Mouse (Mus musculus): ENCODE measurements around the gene Avpi1. TPM values are rescaled to one million over a fixed set of nuclear protein-coding genes. Genes with fewer than 3 reads are reported as not detected.
A peak's percentile ranks its signal among the peaks of the same experiment; 100 is the strongest.

The Avpi1 gene
- polyA plus RNA-seq, 1 experiment: 44.7 TPM

- Histone ChIP-seq H3K27me3 (ENCODE audit: control insufficient read depth, insufficient read depth, low read length, poor library complexity, severe bottlenecking) (no peaks in the 10 kb centered on the region), H3K36me3 (ENCODE audit: control insufficient read depth, insufficient read depth, low read length, poor library complexity, severe bottlenecking) (no peaks in the 10 kb centered on the region), H3K27ac (ENCODE audit: insufficient read depth, low read length) (no peak overlapping the region), H3K9ac (ENCODE audit: low read depth, poor library complexity, severe bottlenecking) (no peak overlapping the region), H3K9me3 (replicated peaks; ENCODE audit: control insufficient read depth, insufficient read depth, low read length, poor library complexity, severe bottlenecking) (no peaks in the 10 kb centered on the region), H3K4me3 (ENCODE audit: low read depth, low read length) (no peak overlapping the region), H3K4me1 (ENCODE audit: control insufficient read depth, insufficient read depth, low read length) (no peaks in the 10 kb centered on the region)
- TF ChIP-seq POLR2A (IDR thresholded peaks at IDR 0.05; ENCODE audit: insufficient read depth, low read length): no peak
- TF ChIP-seq EP300 (IDR thresholded peaks at IDR 0.05; ENCODE audit: insufficient read depth, low read depth, low read length): no peak
- TF ChIP-seq CTCF (IDR thresholded peaks at IDR 0.05; ENCODE audit: low read depth, low read length): no peak
Measured at GRCm38 (mm10) chr19:42167489-42167888, 38.6 kb upstream of the Avpi1 start.

GRCm38 (mm10) chr19:42166766-42167165, 37.9 kb upstream of the Avpi1 start:
- Histone ChIP-seq H3K9ac (ENCODE audit: low read depth, poor library complexity, severe bottlenecking) (no peak overlapping the region), H3K4me3 (ENCODE audit: low read depth, low read length) (no peak overlapping the region), H3K27me3 (ENCODE audit: control insufficient read depth, insufficient read depth, low read length, poor library complexity, severe bottlenecking) (no peaks in the 10 kb centered on the region), H3K4me1 (ENCODE audit: control insufficient read depth, insufficient read depth, low read length) (no peaks in the 10 kb centered on the region), H3K27ac (ENCODE audit: insufficient read depth, low read length) (no peak overlapping the region), H3K9me3 (replicated peaks; ENCODE audit: control insufficient read depth, insufficient read depth, low read length, poor library complexity, severe bottlenecking) (no peaks in the 10 kb centered on the region), H3K36me3 (ENCODE audit: control insufficient read depth, insufficient read depth, low read length, poor library complexity, severe bottlenecking) (no peaks in the 10 kb centered on the region)
- no peak for TF ChIP-seq EP300 (IDR thresholded peaks at IDR 0.05; ENCODE audit: insufficient read depth, low read depth, low read length)
- TF ChIP-seq POLR2A (IDR thresholded peaks at IDR 0.05; ENCODE audit: insufficient read depth, low read length): no peak
- TF ChIP-seq CTCF (IDR thresholded peaks at IDR 0.05; ENCODE audit: low read depth, low read length): no peak

- Histone ChIP-seq H3K4me1 (ENCODE audit: control insufficient read depth, insufficient read depth, low read length) (no peaks in the 10 kb centered on the region), H3K4me3 (ENCODE audit: low read depth, low read length) (no peak overlapping the region), H3K9ac (ENCODE audit: low read depth, poor library complexity, severe bottlenecking) (no peak overlapping the region), H3K9me3 (replicated peaks; ENCODE audit: control insufficient read depth, insufficient read depth, low read length, poor library complexity, severe bottlenecking) (no peaks in the 10 kb centered on the region), H3K36me3 (ENCODE audit: control insufficient read depth, insufficient read depth, low read length, poor library complexity, severe bottlenecking) (no peaks in the 10 kb centered on the region), H3K27me3 (ENCODE audit: control insufficient read depth, insufficient read depth, low read length, poor library complexity, severe bottlenecking) (no peaks in the 10 kb centered on the region), H3K27ac (ENCODE audit: insufficient read depth, low read length) (no peak overlapping the region)
- TF ChIP-seq POLR2A (IDR thresholded peaks at IDR 0.05; ENCODE audit: insufficient read depth, low read length): no peak
- TF ChIP-seq CTCF (IDR thresholded peaks at IDR 0.05; ENCODE audit: low read depth, low read length): peak; percentile 96
- TF ChIP-seq EP300 (IDR thresholded peaks at IDR 0.05; ENCODE audit: insufficient read depth, low read depth, low read length): no peak
Measured at GRCm38 (mm10) chr19:42166130-42166529, 37.3 kb upstream of the Avpi1 start.

DNA sequence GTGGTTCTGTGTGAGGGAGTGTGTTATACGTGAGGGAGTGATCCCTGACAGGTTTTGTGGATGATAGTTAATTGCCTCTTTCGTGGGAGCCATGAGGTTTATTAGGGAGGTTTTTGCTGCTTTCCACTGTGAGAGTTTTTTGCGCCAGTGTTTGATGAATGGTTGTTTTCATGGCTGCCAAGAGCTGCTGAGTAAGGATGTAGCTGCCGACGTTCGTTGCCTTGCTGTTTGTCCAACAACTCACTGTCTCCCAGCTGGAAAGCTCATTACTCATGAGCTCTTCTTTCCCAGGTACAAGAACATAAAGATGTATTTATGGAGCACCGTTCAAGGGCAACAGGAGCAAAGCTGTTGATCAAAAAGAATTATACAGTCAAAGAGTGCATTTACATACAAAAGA, 35.3 kb upstream of the Avpi1 start:
- no peaks in the 10 kb centered on the region for H3K4me1 ChIP-seq (ENCODE audit: control insufficient read depth, insufficient read depth, low read length)
- H3K27me3 ChIP-seq (ENCODE audit: control insufficient read depth, insufficient read depth, low read length, poor library complexity, severe bottlenecking): no peaks in the 10 kb centered on the region
- no peak overlapping the region for H3K9ac ChIP-seq (ENCODE audit: low read depth, poor library complexity, severe bottlenecking)
- no peak overlapping the region for H3K27ac ChIP-seq (ENCODE audit: insufficient read depth, low read length)
- no peak overlapping the region for H3K4me3 ChIP-seq (ENCODE audit: low read depth, low read length)
- TF ChIP-seq CTCF (IDR thresholded peaks at IDR 0.05; ENCODE audit: low read depth, low read length) (no peak), POLR2A (IDR thresholded peaks at IDR 0.05; ENCODE audit: insufficient read depth, low read length) (no peak), EP300 (IDR thresholded peaks at IDR 0.05; ENCODE audit: insufficient read depth, low read depth, low read length) (no peak)
- H3K9me3 ChIP-seq (replicated peaks; ENCODE audit: control insufficient read depth, insufficient read depth, low read length, poor library complexity, severe bottlenecking): no peaks in the 10 kb centered on the region
- H3K36me3 ChIP-seq (ENCODE audit: control insufficient read depth, insufficient read depth, low read length, poor library complexity, severe bottlenecking): no peaks in the 10 kb centered on the region

GRCm38 (mm10) chr19:42163764-42164163, 34.9 kb upstream of the Avpi1 start, which contains the start of gene Zfyve27:
Gene Zfyve27 (plus strand): TSS chr19:42163951.
- Histone ChIP-seq H3K4me3 (ENCODE audit: low read depth, low read length) (no peak within 1 kb of the TSS), H3K9me3 (replicated peaks; ENCODE audit: control insufficient read depth, insufficient read depth, low read length, poor library complexity, severe bottlenecking) (no peaks in the 10 kb centered on the region), H3K9ac (ENCODE audit: low read depth, poor library complexity, severe bottlenecking) (no peak within 1 kb of the TSS), H3K4me1 (ENCODE audit: control insufficient read depth, insufficient read depth, low read length) (no peaks in the 10 kb centered on the region), H3K27ac (ENCODE audit: insufficient read depth, low read length) (no peak within 1 kb of the TSS), H3K36me3 (ENCODE audit: control insufficient read depth, insufficient read depth, low read length, poor library complexity, severe bottlenecking) (no peaks in the 10 kb centered on the region), H3K27me3 (ENCODE audit: control insufficient read depth, insufficient read depth, low read length, poor library complexity, severe bottlenecking) (no peaks in the 10 kb centered on the region)
- TF ChIP-seq EP300 (IDR thresholded peaks at IDR 0.05; ENCODE audit: insufficient read depth, low read depth, low read length) (no peak), CTCF (IDR thresholded peaks at IDR 0.05; ENCODE audit: low read depth, low read length) (no peak), POLR2A (IDR thresholded peaks at IDR 0.05; ENCODE audit: insufficient read depth, low read length) (no peak)

DNA sequence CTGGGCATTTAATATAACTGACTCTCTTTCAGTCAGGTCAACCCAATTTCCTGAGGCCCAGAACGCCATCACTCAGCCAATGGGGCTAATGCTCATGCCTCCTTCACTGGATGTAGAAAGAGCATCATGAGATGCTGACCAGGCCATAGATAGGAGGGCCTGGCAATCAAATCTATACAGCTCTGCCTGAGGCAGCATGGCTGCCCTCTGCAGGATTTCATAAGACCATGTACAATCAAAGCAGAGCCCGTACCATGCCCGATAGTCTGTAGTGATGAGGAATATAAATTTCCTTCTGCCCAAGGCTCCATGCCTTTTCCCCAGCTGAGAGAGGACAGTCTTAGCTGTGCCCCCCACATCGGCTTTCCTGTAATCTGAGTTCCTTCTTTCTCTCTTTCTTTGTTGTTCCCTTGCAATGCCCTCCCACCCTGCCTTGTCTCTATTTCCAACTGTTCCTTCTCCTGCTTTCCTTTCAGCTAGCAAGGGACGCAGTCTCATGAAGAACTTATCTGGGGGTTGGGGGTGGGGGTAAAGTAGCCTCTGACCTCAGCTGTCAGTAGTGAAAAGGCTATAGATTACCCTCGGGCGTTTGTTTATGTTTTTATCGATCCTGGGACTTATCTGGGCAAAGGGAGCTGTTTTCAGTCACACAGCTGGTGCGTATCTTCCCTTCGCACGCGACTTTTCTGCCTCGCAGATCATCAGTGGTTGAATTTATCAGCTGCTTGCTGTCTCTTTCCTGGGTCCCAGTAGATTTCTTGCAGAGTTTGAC, 29.6 kb upstream of the Avpi1 start:
- no peak overlapping the region for H3K9ac ChIP-seq (ENCODE audit: low read depth, poor library complexity, severe bottlenecking)
- no peak for TF ChIP-seq EP300 (IDR thresholded peaks at IDR 0.05; ENCODE audit: insufficient read depth, low read depth, low read length)
- TF ChIP-seq CTCF (IDR thresholded peaks at IDR 0.05; ENCODE audit: low read depth, low read length): no peak
- TF ChIP-seq POLR2A (IDR thresholded peaks at IDR 0.05; ENCODE audit: insufficient read depth, low read length): no peak
- H3K27ac ChIP-seq (ENCODE audit: insufficient read depth, low read length): no peak overlapping the region
- no peaks in the 10 kb centered on the region for H3K27me3 ChIP-seq (ENCODE audit: control insufficient read depth, insufficient read depth, low read length, poor library complexity, severe bottlenecking)
- no peaks in the 10 kb centered on the region for H3K9me3 ChIP-seq (replicated peaks; ENCODE audit: control insufficient read depth, insufficient read depth, low read length, poor library complexity, severe bottlenecking)
- H3K4me1 ChIP-seq (ENCODE audit: control insufficient read depth, insufficient read depth, low read length): peaks cover 3% of the 10 kb centered on the region
- H3K4me3 ChIP-seq (ENCODE audit: low read depth, low read length): no peak overlapping the region
- no peaks in the 10 kb centered on the region for H3K36me3 ChIP-seq (ENCODE audit: control insufficient read depth, insufficient read depth, low read length, poor library complexity, severe bottlenecking)

All from ES-Bruce4 (cell line).